Mouse (Mus musculus): ENCODE results near the gene Rel. TPM values are rescaled to one million over a fixed set of nuclear protein-coding genes. Genes with fewer than 3 reads are reported as not detected.

The Rel gene
- polyA plus RNA-seq, 1 experiment from 2014 or later, result 0.27 TPM

DNA sequence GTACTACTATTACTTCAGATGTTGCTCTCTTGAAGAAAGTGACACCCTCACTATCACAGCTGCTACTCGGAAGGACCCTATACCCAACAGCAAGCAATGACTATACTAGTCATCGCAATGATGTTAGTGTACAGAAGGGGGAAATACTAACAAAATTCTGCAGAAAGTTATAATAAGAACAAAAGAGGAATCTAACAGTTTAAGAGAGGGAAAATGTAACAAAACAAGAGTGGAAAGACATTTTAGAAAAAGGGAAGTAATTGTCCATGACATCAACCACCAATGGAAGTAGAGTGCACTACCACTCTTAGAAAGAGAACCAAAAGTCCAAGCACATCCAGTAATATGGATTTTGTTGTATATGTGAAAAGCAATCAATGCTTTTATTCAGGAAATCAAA lies 8.1 kb downstream of the Rel start:
- Histone ChIP-seq H3K4me2 (ENCODE audit: low read length) (no peak overlapping the region), H3K4me1 (replicated peaks; ENCODE audit: control insufficient read depth, insufficient read depth, low read length) (no peaks in the 10 kb centered on the region), H3K9me3 (ENCODE audit: control insufficient read depth, low read length) (no peaks in the 10 kb centered on the region), H3K27ac (ENCODE audit: low read length) (no peak overlapping the region), H3K27me3 (replicated peaks; ENCODE audit: control insufficient read depth, insufficient read depth, low read length) (no peaks in the 10 kb centered on the region), H3K4me3 (replicated peaks; ENCODE audit: low read length) (no peak overlapping the region), H3K36me3 (ENCODE audit: control insufficient read depth, insufficient read depth) (no peaks in the 10 kb centered on the region), H3K9ac (replicated peaks; ENCODE audit: low read depth, low read length) (no peak overlapping the region)
- WGBS, result 88% methylated on average over 2 of the region's 2 CpGs
- no peak for ATAC-seq

DNA sequence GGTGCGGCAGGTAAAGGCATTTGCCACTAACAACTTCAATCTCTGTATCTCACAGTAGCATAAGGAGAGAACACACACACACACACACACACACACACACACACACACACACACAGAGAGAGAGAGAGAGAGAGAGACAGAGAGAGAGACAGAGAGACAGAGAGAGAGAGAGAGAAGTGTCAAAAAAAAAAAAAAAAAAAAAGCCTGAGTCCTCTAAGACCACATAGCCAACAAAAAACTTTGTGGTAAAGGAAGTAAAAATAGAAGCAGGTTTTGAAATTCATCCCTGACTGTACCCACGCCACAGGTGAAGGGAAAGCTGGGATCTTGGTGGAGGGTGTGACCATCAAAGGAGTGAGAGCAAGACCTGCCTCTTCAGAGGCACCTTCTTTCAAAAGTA lies 12.6 kb downstream of the Rel start:
- H3K27me3 ChIP-seq (replicated peaks; ENCODE audit: control insufficient read depth, insufficient read depth, low read length), result no peaks in the 10 kb centered on the region
- no peaks in the 10 kb centered on the region for H3K4me1 ChIP-seq (replicated peaks; ENCODE audit: control insufficient read depth, insufficient read depth, low read length)
- H3K9me3 ChIP-seq (ENCODE audit: control insufficient read depth, low read length), result no peaks in the 10 kb centered on the region
- H3K36me3 ChIP-seq (ENCODE audit: control insufficient read depth, insufficient read depth), result no peaks in the 10 kb centered on the region
- H3K27ac ChIP-seq (ENCODE audit: low read length), result no peak overlapping the region
- no peak overlapping the region for H3K4me2 ChIP-seq (ENCODE audit: low read length)
- H3K4me3 ChIP-seq (replicated peaks; ENCODE audit: low read length), result no peak overlapping the region
- H3K9ac ChIP-seq (replicated peaks; ENCODE audit: low read depth, low read length), result no peak overlapping the region
- 78% methylated on average over 2 of the region's 2 CpGs for WGBS
- ATAC-seq, result no peak

GRCm38 (mm10) chr11:23754329-23754728 lies 16.4 kb downstream of the Rel start:
- Histone ChIP-seq H3K27ac (ENCODE audit: low read length) (no peak overlapping the region), H3K4me3 (replicated peaks; ENCODE audit: low read length) (no peak overlapping the region), H3K4me2 (ENCODE audit: low read length) (no peak overlapping the region), H3K9me3 (ENCODE audit: control insufficient read depth, low read length) (no peaks in the 10 kb centered on the region), H3K9ac (replicated peaks; ENCODE audit: low read depth, low read length) (no peak overlapping the region), H3K4me1 (replicated peaks; ENCODE audit: control insufficient read depth, insufficient read depth, low read length) (no peaks in the 10 kb centered on the region), H3K36me3 (ENCODE audit: control insufficient read depth, insufficient read depth) (no peaks in the 10 kb centered on the region), H3K27me3 (replicated peaks; ENCODE audit: control insufficient read depth, insufficient read depth, low read length) (no peaks in the 10 kb centered on the region)
- no peak for ATAC-seq

- H3K4me1 ChIP-seq (replicated peaks; ENCODE audit: control insufficient read depth, insufficient read depth, low read length), result no peaks in the 10 kb centered on the region
- WGBS, result 89% methylated on average over 1 of the region's 1 CpGs
- no peaks in the 10 kb centered on the region for H3K9me3 ChIP-seq (ENCODE audit: control insufficient read depth, low read length)
- no peaks in the 10 kb centered on the region for H3K36me3 ChIP-seq (ENCODE audit: control insufficient read depth, insufficient read depth)
- H3K9ac ChIP-seq (replicated peaks; ENCODE audit: low read depth, low read length), result no peak overlapping the region
- H3K27ac ChIP-seq (ENCODE audit: low read length), result no peak overlapping the region
- no peak for ATAC-seq
- no peak overlapping the region for H3K4me2 ChIP-seq (ENCODE audit: low read length)
- no peaks in the 10 kb centered on the region for H3K27me3 ChIP-seq (replicated peaks; ENCODE audit: control insufficient read depth, insufficient read depth, low read length)
- no peak overlapping the region for H3K4me3 ChIP-seq (replicated peaks; ENCODE audit: low read length)
Measured at GRCm38 (mm10) chr11:23753136-23753710, 17.5 kb downstream of the Rel start.

DNA sequence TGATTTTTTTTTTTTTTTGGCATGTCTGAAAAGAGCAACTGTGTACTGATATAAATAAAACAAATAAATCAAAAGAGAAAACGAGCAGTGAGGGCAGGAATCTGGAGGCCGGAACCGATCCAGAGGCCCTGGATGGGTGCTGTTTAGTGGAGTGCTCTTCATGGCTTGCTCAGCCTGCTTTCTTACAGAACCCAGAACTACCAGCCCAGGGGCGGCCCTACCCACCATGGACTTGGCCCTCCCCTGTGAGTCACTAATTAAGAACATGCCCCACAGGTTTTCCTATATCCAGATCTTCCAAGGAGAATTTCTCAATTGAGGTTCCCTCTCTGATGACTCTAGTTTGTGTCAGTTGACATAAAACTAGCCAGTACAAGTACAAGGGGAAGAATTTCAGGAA lies 24.7 kb downstream of the Rel start:
- 72% methylated on average over 4 of the region's 4 CpGs for WGBS
- H3K9me3 ChIP-seq (ENCODE audit: control insufficient read depth, low read length), result no peaks in the 10 kb centered on the region
- no peaks in the 10 kb centered on the region for H3K27me3 ChIP-seq (replicated peaks; ENCODE audit: control insufficient read depth, insufficient read depth, low read length)
- no peak overlapping the region for H3K27ac ChIP-seq (ENCODE audit: low read length)
- H3K4me1 ChIP-seq (replicated peaks; ENCODE audit: control insufficient read depth, insufficient read depth, low read length), result no peaks in the 10 kb centered on the region
- no peaks in the 10 kb centered on the region for H3K36me3 ChIP-seq (ENCODE audit: control insufficient read depth, insufficient read depth)
- H3K4me3 ChIP-seq (replicated peaks; ENCODE audit: low read length), result no peak overlapping the region
- no peak overlapping the region for H3K4me2 ChIP-seq (ENCODE audit: low read length)
- no peak for ATAC-seq
- H3K9ac ChIP-seq (replicated peaks; ENCODE audit: low read depth, low read length), result no peak overlapping the region

DNA sequence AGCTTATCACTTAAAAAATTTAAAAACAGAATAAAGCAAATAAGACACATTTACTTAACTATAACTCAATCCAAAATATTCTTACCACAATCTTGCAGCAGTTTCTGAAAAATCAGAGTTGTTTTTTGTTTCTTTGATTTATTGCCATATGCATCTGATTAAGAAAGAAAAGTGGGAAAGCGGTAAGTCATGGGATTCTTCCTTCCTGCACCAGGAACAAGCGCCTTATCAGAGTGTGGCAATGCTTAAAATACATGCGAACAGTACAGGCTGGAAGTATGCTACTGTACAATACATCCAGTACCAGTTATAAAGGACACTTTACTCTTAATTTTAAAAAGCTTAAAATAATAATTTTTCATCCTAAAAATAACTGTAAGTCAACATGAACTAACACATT lies 26.4 kb downstream of the Rel start:
- H3K27ac ChIP-seq (ENCODE audit: low read length), result no peak overlapping the region
- no peaks in the 10 kb centered on the region for H3K4me1 ChIP-seq (replicated peaks; ENCODE audit: control insufficient read depth, insufficient read depth, low read length)
- no peak for ATAC-seq
- no peak overlapping the region for H3K4me3 ChIP-seq (replicated peaks; ENCODE audit: low read length)
- H3K36me3 ChIP-seq (ENCODE audit: control insufficient read depth, insufficient read depth), result no peaks in the 10 kb centered on the region
- no peak overlapping the region for H3K4me2 ChIP-seq (ENCODE audit: low read length)
- H3K9ac ChIP-seq (replicated peaks; ENCODE audit: low read depth, low read length), result no peak overlapping the region
- H3K27me3 ChIP-seq (replicated peaks; ENCODE audit: control insufficient read depth, insufficient read depth, low read length), result no peaks in the 10 kb centered on the region
- H3K9me3 ChIP-seq (ENCODE audit: control insufficient read depth, low read length), result no peaks in the 10 kb centered on the region
- 95% methylated on average over 3 of the region's 3 CpGs for WGBS

DNA sequence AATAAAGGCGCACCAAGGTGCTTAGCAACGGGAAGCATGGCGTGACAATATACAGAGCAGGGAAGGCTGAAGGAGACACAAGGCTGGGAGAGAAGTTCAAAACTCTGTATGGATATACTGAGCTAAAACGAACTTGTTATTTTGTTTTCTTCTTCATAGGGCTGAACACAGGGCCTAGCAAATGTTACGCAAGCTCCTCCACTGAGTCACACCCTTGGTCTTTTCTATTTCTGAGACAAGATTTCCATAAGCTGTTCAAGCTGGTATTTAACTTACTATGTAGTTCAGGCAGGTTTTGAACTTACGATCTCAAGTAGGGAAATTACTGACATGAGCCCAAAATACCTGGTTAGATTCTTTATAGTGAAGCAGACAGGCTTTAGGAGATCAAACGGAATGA lies 29.4 kb downstream of the Rel start:
- Histone ChIP-seq H3K27me3 (replicated peaks; ENCODE audit: control insufficient read depth, insufficient read depth, low read length) (no peaks in the 10 kb centered on the region), H3K4me1 (replicated peaks; ENCODE audit: control insufficient read depth, insufficient read depth, low read length) (no peaks in the 10 kb centered on the region), H3K27ac (ENCODE audit: low read length) (no peak overlapping the region), H3K4me3 (replicated peaks; ENCODE audit: low read length) (no peak overlapping the region), H3K36me3 (ENCODE audit: control insufficient read depth, insufficient read depth) (no peaks in the 10 kb centered on the region), H3K9me3 (ENCODE audit: control insufficient read depth, low read length) (no peaks in the 10 kb centered on the region), H3K9ac (replicated peaks; ENCODE audit: low read depth, low read length) (no peak overlapping the region), H3K4me2 (ENCODE audit: low read length) (no peak overlapping the region)
- no peak for ATAC-seq
- WGBS, result 90% methylated on average over 7 of the region's 7 CpGs

DNA sequence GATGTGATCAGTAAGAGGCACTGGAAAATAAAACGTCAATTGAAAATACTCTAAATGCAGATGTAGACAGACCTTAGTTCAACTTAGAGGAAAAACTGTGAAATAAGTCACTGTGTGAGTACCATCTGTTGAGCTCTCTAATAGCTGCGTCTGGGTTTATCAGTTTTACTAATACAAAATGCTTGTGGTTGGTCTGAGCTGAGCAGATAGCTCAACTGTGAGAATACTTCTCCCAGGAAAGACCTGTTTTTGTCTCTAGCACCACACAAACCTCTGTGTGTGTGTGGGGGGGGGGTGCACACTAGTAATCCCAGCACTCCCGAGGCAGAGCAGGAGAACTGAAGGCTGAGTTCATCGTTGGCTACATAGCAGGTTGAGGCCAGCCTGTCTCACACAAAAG lies 29.9 kb downstream of the Rel start:
- ATAC-seq, result no peak
- H3K4me2 ChIP-seq (ENCODE audit: low read length), result no peak overlapping the region
- no peak overlapping the region for H3K4me3 ChIP-seq (replicated peaks; ENCODE audit: low read length)
- no peaks in the 10 kb centered on the region for H3K27me3 ChIP-seq (replicated peaks; ENCODE audit: control insufficient read depth, insufficient read depth, low read length)
- no peak overlapping the region for H3K9ac ChIP-seq (replicated peaks; ENCODE audit: low read depth, low read length)
- no peaks in the 10 kb centered on the region for H3K4me1 ChIP-seq (replicated peaks; ENCODE audit: control insufficient read depth, insufficient read depth, low read length)
- WGBS, result 71% methylated on average over 4 of the region's 4 CpGs
- no peaks in the 10 kb centered on the region for H3K36me3 ChIP-seq (ENCODE audit: control insufficient read depth, insufficient read depth)
- no peak overlapping the region for H3K27ac ChIP-seq (ENCODE audit: low read length)
- H3K9me3 ChIP-seq (ENCODE audit: control insufficient read depth, low read length), result no peaks in the 10 kb centered on the region

- Histone ChIP-seq H3K27ac (ENCODE audit: low read length) (no peak overlapping the region), H3K36me3 (ENCODE audit: control insufficient read depth, insufficient read depth) (0 out of 2 replicates have a peak, but pooled peaks cover 2% of the 10 kb centered on the region), H3K4me2 (ENCODE audit: low read length) (no peak overlapping the region), H3K9ac (replicated peaks; ENCODE audit: low read depth, low read length) (no peak overlapping the region), H3K27me3 (replicated peaks; ENCODE audit: control insufficient read depth, insufficient read depth, low read length) (no peaks in the 10 kb centered on the region), H3K9me3 (ENCODE audit: control insufficient read depth, low read length) (no peaks in the 10 kb centered on the region), H3K4me1 (replicated peaks; ENCODE audit: control insufficient read depth, insufficient read depth, low read length) (no peaks in the 10 kb centered on the region), H3K4me3 (replicated peaks; ENCODE audit: low read length) (no peak overlapping the region)
- no peak for ATAC-seq
Measured at GRCm38 (mm10) chr11:23735820-23736470, 34.8 kb downstream of the Rel start.

All from forebrain, embryonic 16.5 days (tissue).